ENCODE assay signal across 10 mouse cellular contexts in genomic region chr7:24861913-24862312, GRCm38 (mm10). TPM values are rescaled to one million over a fixed set of nuclear protein-coding genes. Genes with fewer than 3 reads are reported as not detected.
DNase-seq lines count a peak whose midpoint lies in the region; ATAC-seq and TF ChIP-seq lines count a peak whose summit lies in the region.
"Had no signal": no experiment of that assay in that cellular context is flagged by ENCODE, and none has a peak within 500 bp of the region (broad histone marks: within the 10 kb centered on the region; RNA-seq: fewer than 3 reads in every experiment).

Gm9844 (plus strand) TSS chr7:24862213.

- no peaks in the 10 kb centered on the region for H3K9me3 ChIP-seq in lung, postnatal 0 days (ENCODE audit: low read length)
- no peaks in the 10 kb centered on the region for H3K9me3 ChIP-seq in forebrain, embryonic 11.5 days (ENCODE audit: control insufficient read depth, low read length)
- H3K9me3 ChIP-seq in limb, embryonic 10.5 days (replicated peaks): no peaks in the 10 kb centered on the region
- no peaks in the 10 kb centered on the region for H3K9me3 ChIP-seq in neural tube, embryonic 14.5 days (ENCODE audit: control insufficient read depth, low read length)

- no peak for TF ChIP-seq POLR2A in lung, adult 2 months (IDR thresholded peaks at IDR 0.05; ENCODE audit: borderline replicate concordance, extremely low read depth, low read depth, low read length)

- H3K9ac ChIP-seq in lung, postnatal 0 days (replicated peaks; ENCODE audit: low read depth): no peak within 1 kb of the TSS
- H3K9ac ChIP-seq in forebrain, embryonic 11.5 days (ENCODE audit: low read length): no peak within 1 kb of the TSS
- H3K9ac ChIP-seq in neural tube, embryonic 14.5 days (replicated peaks; ENCODE audit: low read depth, low read length): no peak within 1 kb of the TSS

- no peaks in the 10 kb centered on the region for H3K36me3 ChIP-seq in lung, postnatal 0 days (ENCODE audit: insufficient read depth, low read length)
- H3K36me3 ChIP-seq in forebrain, embryonic 11.5 days (ENCODE audit: control insufficient read depth, insufficient read depth, low read length): no peaks in the 10 kb centered on the region
- H3K36me3 ChIP-seq in limb, embryonic 10.5 days: no peaks in the 10 kb centered on the region
- H3K36me3 ChIP-seq in neural tube, embryonic 14.5 days (ENCODE audit: control insufficient read depth, insufficient read depth, low read length): no peaks in the 10 kb centered on the region

- no peak for TF ChIP-seq CTCF in lung, postnatal 0 days (IDR thresholded peaks at IDR 0.05)
- no peak for TF ChIP-seq CTCF in lung, adult 2 months (IDR thresholded peaks at IDR 0.05; ENCODE audit: insufficient read depth, low read length)

- TF ChIP-seq EP300 in lung, postnatal 0 days (IDR thresholded peaks at IDR 0.05): no peak

- no peak within 1 kb of the TSS for H3K27ac ChIP-seq in lung, postnatal 0 days (ENCODE audit: low read length)
- H3K27ac ChIP-seq in forebrain, embryonic 11.5 days (ENCODE audit: low read depth, low read length): no peak within 1 kb of the TSS
- H3K27ac ChIP-seq in limb, embryonic 10.5 days: no peak within 1 kb of the TSS
- no peak within 1 kb of the TSS for H3K27ac ChIP-seq in neural tube, embryonic 14.5 days (ENCODE audit: low read depth, low read length)

- 81% methylated on average over 7 of the region's 7 CpGs for WGBS in lung, postnatal 0 days
- WGBS in lung, adult 2 months: 82% methylated on average over 7 of the region's 7 CpGs
- WGBS in forebrain, embryonic 11.5 days: 91% methylated on average over 7 of the region's 7 CpGs
- WGBS in limb, embryonic 10.5 days: 89% methylated on average over 7 of the region's 7 CpGs
- 93% methylated on average over 7 of the region's 7 CpGs for WGBS in neural tube, embryonic 14.5 days

- H3K4me1 ChIP-seq in lung, postnatal 0 days (ENCODE audit: insufficient read depth, low read depth, low read length): no peaks in the 10 kb centered on the region
- H3K4me1 ChIP-seq in lung, adult 2 months (ENCODE audit: control insufficient read depth, insufficient read depth, low read length): no peaks in the 10 kb centered on the region
- no peaks in the 10 kb centered on the region for H3K4me1 ChIP-seq in forebrain, embryonic 11.5 days (replicated peaks; ENCODE audit: control insufficient read depth, insufficient read depth, low read length)
- peaks cover 2% of the 10 kb centered on the region; the same call in 1 of the 2 replicates for H3K4me1 ChIP-seq in limb, embryonic 10.5 days
- no peaks in the 10 kb centered on the region for H3K4me1 ChIP-seq in neural tube, embryonic 14.5 days (ENCODE audit: control insufficient read depth, insufficient read depth, low read length)

- H3K27me3 ChIP-seq in lung, postnatal 0 days (replicated peaks; ENCODE audit: insufficient read depth, low read length): no peaks in the 10 kb centered on the region
- H3K27me3 ChIP-seq in forebrain, embryonic 11.5 days (ENCODE audit: control insufficient read depth, insufficient read depth, low read length): no peaks in the 10 kb centered on the region
- H3K27me3 ChIP-seq in limb, embryonic 10.5 days (ENCODE audit: low read depth, poor library complexity, severe bottlenecking): peaks cover 7% of the 10 kb centered on the region; the same call in 1 of the 2 replicates
- no peaks in the 10 kb centered on the region for H3K27me3 ChIP-seq in neural tube, embryonic 14.5 days (ENCODE audit: control insufficient read depth, insufficient read depth, low read length)
- H3K27me3 ChIP-seq: Patski had no signal

- no peak for ATAC-seq in lung, postnatal 0 days
- no peak for ATAC-seq in forebrain, embryonic 11.5 days (replicated peaks; ENCODE audit: low FRiP score)
- no peak for ATAC-seq in neural tube, embryonic 14.5 days (ENCODE audit: low read depth)
- ATAC-seq: Patski had no signal

- no peak for DNase-seq in lung, postnatal 0 days (ENCODE audit: low spot score)
- DNase-seq in lung, adult 2 months: no peak
- DNase-seq in forebrain, embryonic 11.5 days (ENCODE audit: low spot score): no peak
- DNase-seq in limb, embryonic 10.5 days (ENCODE audit: low spot score): no peak
- no peak for DNase-seq in cerebellum, adult 11-12 months
- DNase-seq in left cerebral cortex, adult 18-20 months (ENCODE audit: low spot score in 2 of 2): no peak
- DNase-seq in gastrocnemius, postnatal 10 days: no peak
- DNase-seq: kidney, postnatal 36 days had no signal

- no peak within 1 kb of the TSS for H3K4me2 ChIP-seq in lung, postnatal 0 days (replicated peaks; ENCODE audit: low read depth, low read length)
- no peak within 1 kb of the TSS for H3K4me2 ChIP-seq in forebrain, embryonic 11.5 days (ENCODE audit: low read depth, low read length, severe bottlenecking)
- no peak within 1 kb of the TSS for H3K4me2 ChIP-seq in neural tube, embryonic 14.5 days (ENCODE audit: low read depth, low read length)

- no peak within 1 kb of the TSS for H3K4me3 ChIP-seq in lung, postnatal 0 days (ENCODE audit: low read depth, low read length)
- no peak within 1 kb of the TSS for H3K4me3 ChIP-seq in lung, adult 2 months (replicated peaks; ENCODE audit: extremely low read depth, low read depth, low read length)
- no peak within 1 kb of the TSS for H3K4me3 ChIP-seq in forebrain, embryonic 11.5 days (ENCODE audit: low read depth, low read length)
- no peak within 1 kb of the TSS for H3K4me3 ChIP-seq in limb, embryonic 10.5 days
- H3K4me3 ChIP-seq in neural tube, embryonic 14.5 days (ENCODE audit: low read depth, low read length): no peak within 1 kb of the TSS

RNA-seq across cellular contexts. Expression of gene Gm9844, which starts in this region (rescaled TPM):
- 13.3 and 13.8 TPM in 2 replicates for polyA plus RNA-seq in lung, postnatal 0 days (2015; fragmentation: Nextera tagmentation; extraction: Ambion mirVana)
- polyA plus RNA-seq in lung, adult 2 months (2012; rRNA removed): 2.2 and 2.4 TPM in 2 replicates
- polyA plus RNA-seq in forebrain, embryonic 11.5 days (2014; fragmentation: Nextera tagmentation; extraction: Ambion mirVana): 15.5 and 15.9 TPM in 2 replicates
- polyA plus RNA-seq in limb, embryonic 10.5 days (2016; fragmentation: Nextera tagmentation; extraction: Ambion mirVana): 15.1 and 17.8 TPM in 2 replicates
- polyA plus RNA-seq in neural tube, embryonic 14.5 days (2014; fragmentation: Nextera tagmentation; extraction: Ambion mirVana): 25.0 and 25.6 TPM in 2 replicates
- 1 to 10 TPM in 1 of 2 experiments, not detected in 1; 1.5 TPM for total RNA-seq in left cerebral cortex, adult 18-20 months (2021)
- 1 to 10 TPM in 1 of 2 experiments, not detected in 1; 1.7 TPM for total RNA-seq in gastrocnemius, postnatal 10 days (2021)
